Mouse (Mus musculus): ENCODE measurements around the gene 1700012B07Rik. TPM values are rescaled to one million over a fixed set of nuclear protein-coding genes. Genes with fewer than 3 reads are reported as not detected.

The 1700012B07Rik gene
- polyA plus RNA-seq, 1 experiment from 2014 or later: not detected

- H3K4me2 ChIP-seq: no peak overlapping the region
- WGBS (ENCODE audit: insufficient replicate concordance): 88% methylated on average over 13 of the region's 13 CpGs
Measured at GRCm38 (mm10) chr11:109792401-109792997, 35.3 kb downstream of the 1700012B07Rik start.

GRCm38 (mm10) chr11:109791965-109792364 lies 35.9 kb downstream of the 1700012B07Rik start:
- Histone ChIP-seq H3K9ac (ENCODE audit: low read depth, low read length) (no peak overlapping the region), H3K27ac (ENCODE audit: low read depth, low read length) (no peak overlapping the region), H3K36me3 (ENCODE audit: control insufficient read depth, insufficient read depth, low read length) (no peaks in the 10 kb centered on the region), H3K4me3 (ENCODE audit: low read depth, low read length) (no peak overlapping the region), H3K9me3 (replicated peaks; ENCODE audit: control insufficient read depth, low read length) (no peaks in the 10 kb centered on the region), H3K27me3 (ENCODE audit: control insufficient read depth, insufficient read depth, low read length) (no peaks in the 10 kb centered on the region), H3K4me2 (no peak overlapping the region), H3K4me1 (ENCODE audit: control insufficient read depth, insufficient read depth, low read length) (no peaks in the 10 kb centered on the region)
- 84% methylated on average over 2 of the region's 2 CpGs for WGBS (ENCODE audit: insufficient replicate concordance)
- ATAC-seq (replicated peaks; ENCODE audit: insufficient number of reproducible peaks, low FRiP score, low TSS enrichment): no peak

More at GRCm38 (mm10) chr11:109792401-109792997, 35.3 kb downstream of the 1700012B07Rik start:
- Histone ChIP-seq H3K4me3 (ENCODE audit: low read depth, low read length) (no peak overlapping the region), H3K27ac (ENCODE audit: low read depth, low read length) (no peak overlapping the region), H3K36me3 (ENCODE audit: control insufficient read depth, insufficient read depth, low read length) (no peaks in the 10 kb centered on the region), H3K9me3 (replicated peaks; ENCODE audit: control insufficient read depth, low read length) (no peaks in the 10 kb centered on the region), H3K9ac (ENCODE audit: low read depth, low read length) (no peak overlapping the region), H3K4me1 (ENCODE audit: control insufficient read depth, insufficient read depth, low read length) (no peaks in the 10 kb centered on the region), H3K27me3 (ENCODE audit: control insufficient read depth, insufficient read depth, low read length) (no peaks in the 10 kb centered on the region)
- ATAC-seq (replicated peaks; ENCODE audit: insufficient number of reproducible peaks, low FRiP score, low TSS enrichment): no peak

- H3K4me2 ChIP-seq: no peak overlapping the region
- no peak overlapping the region for H3K27ac ChIP-seq (ENCODE audit: low read depth, low read length)
- no peaks in the 10 kb centered on the region for H3K36me3 ChIP-seq (ENCODE audit: control insufficient read depth, insufficient read depth, low read length)
- no peak for ATAC-seq (replicated peaks; ENCODE audit: insufficient number of reproducible peaks, low FRiP score, low TSS enrichment)
- no peak overlapping the region for H3K9ac ChIP-seq (ENCODE audit: low read depth, low read length)
- no peak overlapping the region for H3K4me3 ChIP-seq (ENCODE audit: low read depth, low read length)
- H3K27me3 ChIP-seq (ENCODE audit: control insufficient read depth, insufficient read depth, low read length): no peaks in the 10 kb centered on the region
- no peaks in the 10 kb centered on the region for H3K4me1 ChIP-seq (ENCODE audit: control insufficient read depth, insufficient read depth, low read length)
- no peaks in the 10 kb centered on the region for H3K9me3 ChIP-seq (replicated peaks; ENCODE audit: control insufficient read depth, low read length)
- whole genome bisulfite sequencing (ENCODE audit: insufficient replicate concordance): 78% methylated on average over 8 of the region's 8 CpGs
Measured at GRCm38 (mm10) chr11:109790221-109790620, 37.6 kb downstream of the 1700012B07Rik start.

- WGBS (ENCODE audit: insufficient replicate concordance): 81% methylated on average over 5 of the region's 5 CpGs
- no peaks in the 10 kb centered on the region for H3K27me3 ChIP-seq (ENCODE audit: control insufficient read depth, insufficient read depth, low read length)
- H3K27ac ChIP-seq (ENCODE audit: low read depth, low read length): no peak overlapping the region
- H3K4me2 ChIP-seq: no peak overlapping the region
- no peaks in the 10 kb centered on the region for H3K9me3 ChIP-seq (replicated peaks; ENCODE audit: control insufficient read depth, low read length)
- no peaks in the 10 kb centered on the region for H3K36me3 ChIP-seq (ENCODE audit: control insufficient read depth, insufficient read depth, low read length)
- no peak overlapping the region for H3K4me3 ChIP-seq (ENCODE audit: low read depth, low read length)
- no peak for ATAC-seq (replicated peaks; ENCODE audit: insufficient number of reproducible peaks, low FRiP score, low TSS enrichment)
- H3K9ac ChIP-seq (ENCODE audit: low read depth, low read length): no peak overlapping the region
- no peaks in the 10 kb centered on the region for H3K4me1 ChIP-seq (ENCODE audit: control insufficient read depth, insufficient read depth, low read length)
Measured at GRCm38 (mm10) chr11:109785392-109785791, 42.5 kb downstream of the 1700012B07Rik start.

- H3K9ac ChIP-seq (ENCODE audit: low read depth, low read length): no peak overlapping the region
- WGBS (ENCODE audit: insufficient replicate concordance): 72% methylated on average over 1 of the region's 1 CpGs
- H3K4me3 ChIP-seq (ENCODE audit: low read depth, low read length): no peak overlapping the region
- no peaks in the 10 kb centered on the region for H3K9me3 ChIP-seq (replicated peaks; ENCODE audit: control insufficient read depth, low read length)
- no peak for ATAC-seq (replicated peaks; ENCODE audit: insufficient number of reproducible peaks, low FRiP score, low TSS enrichment)
- no peaks in the 10 kb centered on the region for H3K4me1 ChIP-seq (ENCODE audit: control insufficient read depth, insufficient read depth, low read length)
- no peak overlapping the region for H3K27ac ChIP-seq (ENCODE audit: low read depth, low read length)
- no peaks in the 10 kb centered on the region for H3K36me3 ChIP-seq (ENCODE audit: control insufficient read depth, insufficient read depth, low read length)
- H3K4me2 ChIP-seq: no peak overlapping the region
- H3K27me3 ChIP-seq (ENCODE audit: control insufficient read depth, insufficient read depth, low read length): no peaks in the 10 kb centered on the region
Measured at GRCm38 (mm10) chr11:109771381-109771780, 56.5 kb downstream of the 1700012B07Rik start.

GRCm38 (mm10) chr11:109770185-109770584 lies 57.7 kb downstream of the 1700012B07Rik start:
- no peak overlapping the region for H3K9ac ChIP-seq (ENCODE audit: low read depth, low read length)
- no peak overlapping the region for H3K4me3 ChIP-seq (ENCODE audit: low read depth, low read length)
- ATAC-seq (replicated peaks; ENCODE audit: insufficient number of reproducible peaks, low FRiP score, low TSS enrichment): no peak

GRCm38 (mm10) chr11:109769091-109769490 lies 58.8 kb downstream of the 1700012B07Rik start:
- Histone ChIP-seq H3K27ac (ENCODE audit: low read depth, low read length) (no peak overlapping the region), H3K4me3 (ENCODE audit: low read depth, low read length) (no peak overlapping the region), H3K9me3 (replicated peaks; ENCODE audit: control insufficient read depth, low read length) (no peaks in the 10 kb centered on the region), H3K9ac (ENCODE audit: low read depth, low read length) (no peak overlapping the region), H3K4me1 (ENCODE audit: control insufficient read depth, insufficient read depth, low read length) (no peaks in the 10 kb centered on the region), H3K4me2 (no peak overlapping the region), H3K36me3 (ENCODE audit: control insufficient read depth, insufficient read depth, low read length) (no peaks in the 10 kb centered on the region), H3K27me3 (ENCODE audit: control insufficient read depth, insufficient read depth, low read length) (no peaks in the 10 kb centered on the region)
- ATAC-seq (replicated peaks; ENCODE audit: insufficient number of reproducible peaks, low FRiP score, low TSS enrichment): no peak
- 69% methylated on average over 5 of the region's 5 CpGs for WGBS (ENCODE audit: insufficient replicate concordance)

More at GRCm38 (mm10) chr11:109770185-109770584, 57.7 kb downstream of the 1700012B07Rik start:
- Histone ChIP-seq H3K4me2 (no peak overlapping the region), H3K36me3 (ENCODE audit: control insufficient read depth, insufficient read depth, low read length) (no peaks in the 10 kb centered on the region), H3K4me1 (ENCODE audit: control insufficient read depth, insufficient read depth, low read length) (no peaks in the 10 kb centered on the region), H3K27me3 (ENCODE audit: control insufficient read depth, insufficient read depth, low read length) (no peaks in the 10 kb centered on the region), H3K9me3 (replicated peaks; ENCODE audit: control insufficient read depth, low read length) (no peaks in the 10 kb centered on the region), H3K27ac (ENCODE audit: low read depth, low read length) (no peak overlapping the region)
- 78% methylated on average over 14 of the region's 14 CpGs for WGBS (ENCODE audit: insufficient replicate concordance)

- no peaks in the 10 kb centered on the region for H3K4me1 ChIP-seq (ENCODE audit: control insufficient read depth, insufficient read depth, low read length)
- WGBS (ENCODE audit: insufficient replicate concordance): 78% methylated on average over 7 of the region's 7 CpGs
- ATAC-seq (replicated peaks; ENCODE audit: insufficient number of reproducible peaks, low FRiP score, low TSS enrichment): no peak
Measured at GRCm38 (mm10) chr11:109760063-109760462, 67.8 kb downstream of the 1700012B07Rik start.

GRCm38 (mm10) chr11:109758616-109759215 lies 69.1 kb downstream of the 1700012B07Rik start:
- 80% methylated on average over 2 of the region's 2 CpGs for WGBS (ENCODE audit: insufficient replicate concordance)
- Histone ChIP-seq H3K4me1 (ENCODE audit: control insufficient read depth, insufficient read depth, low read length) (no peaks in the 10 kb centered on the region), H3K27me3 (ENCODE audit: control insufficient read depth, insufficient read depth, low read length) (no peaks in the 10 kb centered on the region), H3K36me3 (ENCODE audit: control insufficient read depth, insufficient read depth, low read length) (no peaks in the 10 kb centered on the region), H3K9ac (ENCODE audit: low read depth, low read length) (no peak overlapping the region), H3K4me2 (no peak overlapping the region), H3K27ac (ENCODE audit: low read depth, low read length) (no peak overlapping the region), H3K9me3 (replicated peaks; ENCODE audit: control insufficient read depth, low read length) (no peaks in the 10 kb centered on the region), H3K4me3 (ENCODE audit: low read depth, low read length) (no peak overlapping the region)
- no peak for ATAC-seq (replicated peaks; ENCODE audit: insufficient number of reproducible peaks, low FRiP score, low TSS enrichment)

More at GRCm38 (mm10) chr11:109760063-109760462, 67.8 kb downstream of the 1700012B07Rik start:
- Histone ChIP-seq H3K27me3 (ENCODE audit: control insufficient read depth, insufficient read depth, low read length) (no peaks in the 10 kb centered on the region), H3K27ac (ENCODE audit: low read depth, low read length) (no peak overlapping the region), H3K4me3 (ENCODE audit: low read depth, low read length) (no peak overlapping the region), H3K9me3 (replicated peaks; ENCODE audit: control insufficient read depth, low read length) (no peaks in the 10 kb centered on the region), H3K4me2 (no peak overlapping the region), H3K9ac (ENCODE audit: low read depth, low read length) (no peak overlapping the region), H3K36me3 (ENCODE audit: control insufficient read depth, insufficient read depth, low read length) (no peaks in the 10 kb centered on the region)
